Mouse (Mus musculus): ENCODE results near the gene Rhbdd1. TPM values are rescaled to one million over a fixed set of nuclear protein-coding genes. Genes with fewer than 3 reads are reported as not detected.
A peak's percentile ranks its signal among the peaks of the same experiment; 100 is the strongest.

Gene Rhbdd1
- polyA plus RNA-seq, 1 experiment: 10.7 TPM

DNA sequence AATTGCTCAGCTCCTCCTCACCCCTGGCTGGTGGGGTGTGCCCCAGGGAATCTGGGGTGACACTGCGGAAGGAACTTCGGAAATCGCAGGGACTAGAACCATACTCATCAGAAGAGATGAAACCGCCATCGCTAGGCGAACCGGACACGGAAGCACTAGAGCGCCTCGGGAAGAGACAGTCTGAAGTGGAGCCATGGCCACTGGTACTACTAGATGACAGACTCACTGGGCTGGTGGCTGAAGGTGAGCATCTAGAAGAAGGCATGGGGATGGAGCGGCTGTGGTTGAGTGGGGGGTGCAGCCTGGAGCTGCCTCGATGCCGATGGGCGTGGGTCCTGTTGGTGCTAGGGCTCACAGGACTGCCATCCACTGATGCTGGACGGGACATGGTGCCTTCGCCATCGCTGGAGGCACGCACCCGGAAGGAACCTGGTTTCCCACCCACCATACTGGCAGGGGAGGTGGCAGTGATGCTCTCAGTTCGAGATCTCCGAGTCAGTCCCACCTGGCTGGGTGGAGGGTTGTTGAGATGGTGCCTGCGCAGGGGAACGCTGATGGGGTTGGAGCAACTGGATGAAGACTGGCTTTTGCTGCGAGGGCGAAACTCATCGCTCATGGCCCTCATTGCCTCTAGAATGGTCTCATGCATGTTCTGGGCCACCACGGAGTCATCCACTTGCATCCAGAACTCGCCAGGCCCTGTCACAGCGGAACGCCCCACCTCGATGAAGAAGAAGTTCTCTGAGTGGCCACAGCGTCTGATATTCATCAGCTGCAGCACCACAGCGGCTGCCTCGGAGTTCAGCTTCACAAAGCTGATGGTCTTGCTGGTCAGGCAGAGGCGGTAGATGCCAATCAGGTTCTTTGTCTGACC lies 26.9 kb upstream of the Rhbdd1 start:
- TF ChIP-seq CTCF (IDR thresholded peaks at IDR 0.05; ENCODE audit: borderline replicate concordance, insufficient read depth, low read depth, low read length): no peak
- no peak for TF ChIP-seq POLR2A (IDR thresholded peaks at IDR 0.05; ENCODE audit: borderline replicate concordance, insufficient read depth, low read length)
- Histone ChIP-seq H3K4me1 (ENCODE audit: control insufficient read depth, insufficient read depth, low read length) (peaks cover 25% of the 10 kb centered on the region), H3K27ac (ENCODE audit: insufficient read depth, low read length) (peak overlapping the region; percentile 79; the same call in 1 of the 2 replicates), H3K4me3 (replicated peaks; ENCODE audit: insufficient read depth, low read depth, low read length) (peak overlapping the region; percentile 69), H3K27me3 (ENCODE audit: control insufficient read depth, insufficient read depth, low read length) (no peaks in the 10 kb centered on the region)
- peak; percentile 29 to 53 for DNase-seq
- 48% methylated on average over 35 of the region's 35 CpGs for WGBS

DNA sequence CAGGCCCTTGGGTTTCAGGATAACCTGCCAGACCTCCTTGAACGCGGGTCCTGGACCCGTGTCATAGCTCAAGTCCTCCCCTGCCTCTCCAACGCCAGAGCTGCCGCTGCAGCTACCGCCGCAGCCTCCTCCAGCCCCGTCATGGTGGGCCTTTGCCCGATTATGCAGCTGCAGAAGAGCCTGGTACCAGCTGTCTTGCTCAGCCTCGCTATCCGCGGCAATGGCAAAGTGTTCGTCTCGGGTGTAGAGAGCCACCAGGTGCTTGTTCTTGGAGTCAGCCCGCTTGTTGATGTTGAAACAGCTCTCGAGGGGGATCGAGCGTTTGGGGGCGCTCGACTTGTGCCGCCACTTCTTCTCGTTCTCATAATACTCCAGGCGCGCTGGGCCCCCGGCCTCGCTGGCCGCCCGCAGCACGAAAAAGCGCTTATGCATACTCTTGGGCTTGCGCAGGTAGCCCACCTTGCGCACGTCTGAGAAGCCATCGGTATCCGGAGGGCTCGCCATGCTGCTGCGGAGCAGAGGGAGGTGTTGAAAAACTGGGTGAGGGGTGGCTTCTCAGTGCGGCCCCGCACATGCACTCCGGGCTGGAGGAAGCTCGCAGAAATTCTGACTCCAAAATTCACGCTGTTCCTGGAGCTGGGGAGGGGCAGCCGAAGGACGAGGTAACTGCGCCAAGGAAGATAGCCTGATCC lies 26.1 kb upstream of the Rhbdd1 start:
- TF ChIP-seq POLR2A (IDR thresholded peaks at IDR 0.05; ENCODE audit: borderline replicate concordance, insufficient read depth, low read length): no peak; the same call in 1 of the 2 replicates
- TF ChIP-seq CTCF (IDR thresholded peaks at IDR 0.05; ENCODE audit: borderline replicate concordance, insufficient read depth, low read depth, low read length): no peak
- WGBS: under 1% methylated on average over 45 of the region's 45 CpGs
- Histone ChIP-seq H3K27me3 (ENCODE audit: control insufficient read depth, insufficient read depth, low read length) (no peaks in the 10 kb centered on the region), H3K4me3 (replicated peaks; ENCODE audit: insufficient read depth, low read depth, low read length) (peak overlapping the region; percentile 69), H3K27ac (ENCODE audit: insufficient read depth, low read length) (peak overlapping the region; percentile 79), H3K4me1 (ENCODE audit: control insufficient read depth, insufficient read depth, low read length) (peaks cover 25% of the 10 kb centered on the region)
- peak; percentile 78 to 79 for DNase-seq

DNA sequence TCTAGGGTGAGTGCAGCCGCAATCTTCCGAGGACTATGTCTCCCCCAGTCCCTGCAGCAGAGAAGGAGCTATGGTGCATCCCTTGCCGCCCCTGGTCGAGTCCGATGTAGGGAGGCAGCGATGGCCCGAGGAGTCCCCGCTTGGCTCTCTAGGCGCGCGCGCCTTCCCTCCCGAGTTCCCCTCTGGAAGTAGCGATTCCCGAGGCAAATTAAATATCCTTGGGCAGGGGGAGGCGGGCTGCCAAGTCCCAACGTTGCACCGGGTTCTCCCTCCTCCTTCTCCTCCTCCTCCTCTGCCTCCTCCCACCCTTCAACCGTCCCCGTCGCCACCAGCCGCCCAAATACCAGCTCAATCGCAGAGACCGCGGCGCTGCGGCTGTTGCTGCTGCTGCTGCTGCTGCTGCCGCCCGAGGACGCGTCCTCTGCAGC lies 25.5 kb upstream of the Rhbdd1 start:
- TF ChIP-seq POLR2A (IDR thresholded peaks at IDR 0.05; ENCODE audit: borderline replicate concordance, insufficient read depth, low read length): peak; percentile 56
- no peak for TF ChIP-seq CTCF (IDR thresholded peaks at IDR 0.05; ENCODE audit: borderline replicate concordance, insufficient read depth, low read depth, low read length)
- peaks cover 25% of the 10 kb centered on the region for H3K4me1 ChIP-seq (ENCODE audit: control insufficient read depth, insufficient read depth, low read length)
- DNase-seq: peak; percentile 87 to 89
- peak overlapping the region; percentile 79 for H3K27ac ChIP-seq (ENCODE audit: insufficient read depth, low read length)
- no peaks in the 10 kb centered on the region for H3K27me3 ChIP-seq (ENCODE audit: control insufficient read depth, insufficient read depth, low read length)
- under 1% methylated on average over 31 of the region's 31 CpGs for WGBS
- H3K4me3 ChIP-seq (replicated peaks; ENCODE audit: insufficient read depth, low read depth, low read length): peak overlapping the region; percentile 69

DNA sequence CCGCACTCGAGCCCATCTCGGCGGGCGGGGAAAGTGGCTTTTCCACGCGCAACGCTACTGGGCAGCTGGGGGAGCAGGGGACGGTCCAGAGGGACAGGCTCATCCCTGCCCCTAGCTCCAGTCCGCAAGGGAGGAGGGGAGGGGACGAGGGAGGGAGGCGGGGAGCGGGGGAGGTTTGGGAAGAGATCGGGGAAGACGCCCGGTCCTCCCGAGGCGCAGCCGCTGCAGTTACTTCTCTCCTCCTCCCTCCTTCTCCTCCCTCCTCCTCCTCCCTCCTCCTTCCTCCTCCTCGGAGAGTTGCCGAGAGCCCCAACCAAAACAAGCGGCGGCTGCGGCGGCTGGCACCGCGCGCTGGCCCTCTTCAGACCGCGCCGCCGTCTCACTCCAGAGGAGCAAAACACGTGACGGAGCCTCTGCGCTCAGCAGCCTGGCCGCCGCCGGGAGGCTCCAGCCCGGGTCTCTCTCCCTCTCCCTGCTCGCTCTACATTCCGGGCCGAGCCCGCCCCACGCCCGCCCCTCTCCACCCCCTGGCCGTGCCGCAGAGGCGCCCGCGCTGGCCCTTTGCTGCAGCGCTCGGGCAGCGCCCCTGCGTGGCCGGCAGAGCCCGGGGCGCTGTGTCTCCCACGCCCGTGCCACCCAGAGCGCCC lies 25.0 kb upstream of the Rhbdd1 start, which contains the start of gene Irs1:
TSS of gene Irs1 (minus strand) at position 266 of the 647 bp plus-strand sequence.
- TF ChIP-seq POLR2A (IDR thresholded peaks at IDR 0.05; ENCODE audit: borderline replicate concordance, insufficient read depth, low read length) (peak; percentile 8; the same call in 1 of the 2 replicates), CTCF (IDR thresholded peaks at IDR 0.05; ENCODE audit: borderline replicate concordance, insufficient read depth, low read depth, low read length) (0 out of 2 replicates have a peak, but pooled peaks have one; percentile 4)
- H3K4me1 ChIP-seq (ENCODE audit: control insufficient read depth, insufficient read depth, low read length): peaks cover 25% of the 10 kb centered on the region
- peak; percentile 87 to 90 for DNase-seq
- peak within 1 kb of the TSS; percentile 69 for H3K4me3 ChIP-seq (replicated peaks; ENCODE audit: insufficient read depth, low read depth, low read length)
- peak within 1 kb of the TSS; percentile 79 for H3K27ac ChIP-seq (ENCODE audit: insufficient read depth, low read length)
- no peaks in the 10 kb centered on the region for H3K27me3 ChIP-seq (ENCODE audit: control insufficient read depth, insufficient read depth, low read length)
- 1% methylated on average over 52 of the region's 60 CpGs for WGBS

DNA sequence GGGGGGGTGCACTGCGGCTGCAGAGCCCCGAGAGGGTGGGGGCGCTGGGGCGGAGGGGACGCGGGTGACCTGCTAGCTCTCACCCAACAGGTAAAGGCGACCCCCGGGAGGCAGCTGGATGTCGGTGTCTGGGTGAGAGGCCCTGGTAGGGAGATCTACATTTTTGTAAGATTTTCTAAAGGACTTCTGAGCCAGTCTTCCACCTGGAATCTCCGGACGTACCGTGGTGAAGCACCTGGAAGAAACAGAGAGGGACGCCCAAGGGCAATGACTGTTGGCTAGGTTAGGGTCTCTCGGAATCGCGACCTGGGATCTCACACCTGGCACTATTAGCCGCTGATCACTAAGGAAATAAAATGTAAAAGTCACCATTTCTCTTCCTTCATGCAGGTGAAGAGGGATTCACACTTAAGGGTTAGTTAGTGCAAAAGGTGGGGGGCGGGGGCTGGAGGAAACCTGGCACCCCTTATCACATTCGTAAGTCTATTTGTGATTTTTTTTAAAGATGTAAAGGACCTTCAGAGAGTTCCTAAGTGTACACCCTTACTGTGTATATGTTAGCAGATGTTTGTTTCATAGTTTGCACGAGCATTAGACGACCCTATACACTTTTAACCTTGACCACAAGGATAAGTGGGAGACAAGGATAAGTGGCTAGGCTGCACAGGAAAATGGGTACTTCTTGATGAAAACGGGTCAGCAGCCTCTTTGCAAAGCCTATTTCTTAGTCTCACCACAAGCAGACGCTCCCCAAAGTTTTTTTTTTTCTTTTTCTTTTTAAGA lies 24.1 kb upstream of the Rhbdd1 start:
- WGBS: 2% methylated on average over 23 of the region's 23 CpGs
- 0 out of 2 replicates have a peak overlapping the region, but pooled peaks have one; percentile 30 for H3K27ac ChIP-seq (ENCODE audit: insufficient read depth, low read length)
- DNase-seq: no peak
- peak overlapping the region; percentile 69 for H3K4me3 ChIP-seq (replicated peaks; ENCODE audit: insufficient read depth, low read depth, low read length)
- no peaks in the 10 kb centered on the region for H3K27me3 ChIP-seq (ENCODE audit: control insufficient read depth, insufficient read depth, low read length)
- H3K4me1 ChIP-seq (ENCODE audit: control insufficient read depth, insufficient read depth, low read length): peaks cover 23% of the 10 kb centered on the region
- TF ChIP-seq CTCF (IDR thresholded peaks at IDR 0.05; ENCODE audit: borderline replicate concordance, insufficient read depth, low read depth, low read length) (no peak), POLR2A (IDR thresholded peaks at IDR 0.05; ENCODE audit: borderline replicate concordance, insufficient read depth, low read length) (no peak)

DNA sequence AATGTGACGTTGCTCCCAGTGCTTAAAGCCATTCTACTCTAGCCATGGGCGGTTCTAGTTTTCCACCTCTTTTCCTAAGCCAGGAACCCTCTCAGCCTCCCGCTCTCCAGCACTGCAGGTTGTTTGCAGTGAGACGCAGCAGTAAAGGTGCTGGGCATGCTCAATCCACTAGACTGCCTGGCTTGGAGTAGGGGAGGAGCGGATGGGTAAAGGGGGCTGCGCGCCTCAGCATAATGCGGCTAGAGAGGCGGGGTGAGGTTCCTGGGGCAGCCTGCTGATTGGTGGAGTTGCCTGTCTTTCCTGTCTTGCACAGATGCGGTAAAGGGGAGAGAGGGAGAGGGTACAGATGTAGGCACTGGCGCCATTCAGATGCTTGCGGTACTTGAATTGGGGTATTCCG lies 23.5 kb upstream of the Rhbdd1 start:
- Histone ChIP-seq H3K27ac (ENCODE audit: insufficient read depth, low read length) (no peak overlapping the region), H3K4me3 (replicated peaks; ENCODE audit: insufficient read depth, low read depth, low read length) (peak overlapping the region; percentile 49), H3K4me1 (ENCODE audit: control insufficient read depth, insufficient read depth, low read length) (peaks cover 18% of the 10 kb centered on the region), H3K27me3 (ENCODE audit: control insufficient read depth, insufficient read depth, low read length) (no peaks in the 10 kb centered on the region)
- under 1% methylated on average over 13 of the region's 13 CpGs for WGBS
- peak; percentile 58; the same call in 1 of the 2 replicates for TF ChIP-seq POLR2A (IDR thresholded peaks at IDR 0.05; ENCODE audit: borderline replicate concordance, insufficient read depth, low read length)
- TF ChIP-seq CTCF (IDR thresholded peaks at IDR 0.05; ENCODE audit: borderline replicate concordance, insufficient read depth, low read depth, low read length): no peak
- DNase-seq: peak; percentile 80 to 84
